Mouse (Mus musculus) CH12.LX (cell line): Measurements from ENCODE around the gene Exosc6.

Source experiments
- CTCF ChIP-seq, 2 experiments: IDR thresholded peaks in 1 of 2; conservative IDR thresholded peaks in 1 of 2; 2 replicates each; pipeline ENCODE4 v1.5.1; 2011 to 2012; ENCODE audit warnings: low read depth in 2 of 2, low read length in 2 of 2, improper control_type of control experiment in 1 of 2, inconsistent platforms in 1 of 2, mild to moderate bottlenecking in 1 of 2, moderate library complexity in 1 of 2
- EP300 ChIP-seq: IDR thresholded peaks from 2 replicates; pipeline ENCODE4 v1.6.1; 2011; ENCODE audit warnings: low read length, improper control_type of control experiment
- GABPA ChIP-seq: IDR thresholded peaks from 2 replicates; pipeline ENCODE4 v1.6.1; 2012; ENCODE audit warnings: low read depth, low read length, improper control_type of control experiment, inconsistent platforms; ENCODE audit not compliant: insufficient replicate concordance
- MAX ChIP-seq: IDR thresholded peaks from 2 replicates; pipeline ENCODE4 v1.6.1; 2011; ENCODE audit warnings: low read length, improper control_type of control experiment
- NELFE ChIP-seq: IDR thresholded peaks from 2 replicates; pipeline ENCODE4 v1.6.1; 2011; ENCODE audit warnings: low read depth, low read length, improper control_type of control experiment
- POLR2A ChIP-seq: IDR thresholded peaks from 2 replicates; pipeline ENCODE4 v1.6.1; 2011; ENCODE audit warnings: low read depth, mild to moderate bottlenecking, improper control_type of control experiment, low read length

GRCm38 (mm10) chr8:111067439-111067838, 11.3 kb downstream of the Exosc6 start:
- TF ChIP-seq POLR2A (no peak), CTCF (conservative IDR thresholded peaks at IDR 0.05 in 1 of 2, IDR thresholded peaks at IDR 0.05 in 1 of 2; ENCODE audit: low read depth in 2 of 2, low read length in 2 of 2) (no peak), EP300 (no peak), NELFE (no peak), MAX (no peak), GABPA (no peak)
